Mouse (Mus musculus) frontal cortex, postnatal 25 days (tissue): ENCODE data around the gene Ehd3.

ENCODE experiments used
- DNase-seq, 2 experiments: peaks; one replicate each; pipeline ENCODE4 v3.0.0; 2022; ENCODE audit warnings: low spot score in 2 of 2

Ehd3 gene

GRCm38 (mm10) chr17:73803521-73804184, at the start of gene Ehd3:
Gene Ehd3, plus strand, starts transcription at chr17:73804134.
- DNase-seq: no peak

- no peak for DNase-seq
Measured at GRCm38 (mm10) chr17:73770964-73771363, 33.0 kb upstream of the Ehd3 start.

- DNase-seq: no peak
Measured at GRCm38 (mm10) chr17:73786642-73787311, 17.2 kb upstream of the Ehd3 start.

- no peak for DNase-seq
Measured at GRCm38 (mm10) chr17:73790284-73791020, 13.5 kb upstream of the Ehd3 start.

- no peak for DNase-seq
Measured at GRCm38 (mm10) chr17:73796789-73797188, 7.1 kb upstream of the Ehd3 start.

- no peak for DNase-seq
Measured at GRCm38 (mm10) chr17:73797706-73798105, 6.2 kb upstream of the Ehd3 start.

- peak; percentile 91 to 93 for DNase-seq
Measured at GRCm38 (mm10) chr17:73804592-73805271, 798 bp downstream of the Ehd3 start.

- no peak for DNase-seq
Measured at GRCm38 (mm10) chr17:73806331-73806730, 2.4 kb downstream of the Ehd3 start.

GRCm38 (mm10) chr17:73807211-73807610, 3.3 kb downstream of the Ehd3 start:
- DNase-seq: no peak

- DNase-seq: no peak
Measured at GRCm38 (mm10) chr17:73808431-73808830, 4.5 kb downstream of the Ehd3 start.

GRCm38 (mm10) chr17:73810801-73811200, 6.9 kb downstream of the Ehd3 start:
- DNase-seq: no peak

GRCm38 (mm10) chr17:73811566-73811965, 7.6 kb downstream of the Ehd3 start:
- DNase-seq: no peak

GRCm38 (mm10) chr17:73813031-73813660, 9.2 kb downstream of the Ehd3 start:
- no peak for DNase-seq

GRCm38 (mm10) chr17:73814500-73815190, 10.7 kb downstream of the Ehd3 start:
- DNase-seq: no peak

- no peak for DNase-seq
Measured at GRCm38 (mm10) chr17:73817697-73818380, 13.9 kb downstream of the Ehd3 start.

- no peak for DNase-seq
Measured at GRCm38 (mm10) chr17:73818936-73819335, 15.0 kb downstream of the Ehd3 start.

- DNase-seq: no peak
Measured at GRCm38 (mm10) chr17:73820726-73821125, 16.8 kb downstream of the Ehd3 start.

GRCm38 (mm10) chr17:73822255-73822654, 18.3 kb downstream of the Ehd3 start:
- no peak for DNase-seq

GRCm38 (mm10) chr17:73823121-73824021, 19.4 kb downstream of the Ehd3 start:
- no peak for DNase-seq

- no peak for DNase-seq
Measured at GRCm38 (mm10) chr17:73824022-73824340, 20.0 kb downstream of the Ehd3 start.
